Mouse (Mus musculus) C2C12 (cell line): ENCODE results near the gene Usp37.

Source experiments
- CEBPB ChIP-seq: IDR thresholded peaks from one replicate; pipeline ENCODE4 v1.6.1; 2011; ENCODE audit warnings: low read depth, mild to moderate bottlenecking, control low read depth, moderate library complexity
- CTCF ChIP-seq: IDR thresholded peaks from one replicate; pipeline ENCODE4 v1.5.1; 2011; ENCODE audit not compliant: control insufficient read depth, insufficient read depth, insufficient read length
- MAX ChIP-seq: IDR thresholded peaks from one replicate; pipeline ENCODE4 v1.6.1; 2011; ENCODE audit warnings: mild to moderate bottlenecking, control low read depth
- USF1 ChIP-seq: IDR thresholded peaks from one replicate; pipeline ENCODE4 v1.6.1; 2011; ENCODE audit warnings: low read depth, mild to moderate bottlenecking, control low read depth, moderate library complexity

DNA sequence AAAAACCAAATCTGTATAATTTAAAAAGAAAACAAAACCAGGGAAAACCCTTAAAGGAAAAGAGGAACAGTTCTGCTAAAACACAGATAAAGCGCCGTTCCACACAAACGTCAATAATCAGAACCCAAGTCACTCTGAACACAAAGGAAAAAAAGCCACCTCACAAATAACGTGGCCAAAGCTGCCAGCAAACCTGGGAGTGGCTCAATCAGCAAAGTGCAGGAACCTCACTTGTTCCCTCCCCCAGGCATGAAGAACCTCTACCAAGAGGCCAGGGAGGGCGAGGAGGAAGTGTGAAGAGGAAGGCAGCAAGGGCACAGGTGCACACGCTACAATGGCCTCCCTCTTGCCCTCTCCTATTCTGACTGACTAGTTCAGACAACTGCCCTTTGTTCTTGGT is 108.5 kb downstream of the Usp37 start:
- TF ChIP-seq USF1, result no peak
- TF ChIP-seq CTCF, result no peak
- TF ChIP-seq CEBPB, result no peak
- no peak for TF ChIP-seq MAX
